In the genomic region with DNA sequence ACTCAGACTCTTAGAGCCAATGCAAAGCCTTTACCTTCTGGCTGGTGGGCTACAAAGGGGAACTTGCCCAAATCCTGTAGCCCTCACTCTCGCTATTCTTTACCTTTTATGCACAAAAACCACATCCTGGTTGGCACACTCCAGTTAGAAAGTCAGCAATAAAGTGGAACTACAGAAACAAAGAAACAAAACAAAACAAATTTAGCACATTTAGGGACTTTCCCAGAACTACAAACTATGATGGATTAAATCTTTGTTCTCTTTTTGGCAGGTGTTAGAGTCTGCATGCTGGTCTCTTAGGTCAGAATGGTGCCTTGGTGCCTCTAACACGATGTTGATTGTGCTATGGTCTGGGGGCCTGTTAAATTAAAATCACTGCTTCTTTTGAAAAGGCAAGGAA, we compare ENCODE assay signal across 22 mouse cellular contexts.
A peak's percentile ranks its signal among the peaks of the same experiment; 100 is the strongest.
DNase-seq lines count a peak whose midpoint lies in the region; ATAC-seq lines count a peak whose summit lies in the region.
"Had no signal": no experiment of that assay in that cellular context is flagged by ENCODE, and none has a peak within 500 bp of the region (broad histone marks: within the 10 kb centered on the region; RNA-seq: fewer than 3 reads in every experiment).

No protein-coding gene starts in this region.

- peak; percentile 24 for DNase-seq in 3T3-L1 (ENCODE audit: low read depth, low spot score)
- DNase-seq in B cell, adult 2 months = peak; percentile 1
- no peak for DNase-seq in adipocyte (ENCODE audit: low spot score)
- DNase-seq in urinary bladder, postnatal 14 days (ENCODE audit: low spot score) = no peak
- DNase-seq in frontal cortex, adult 2 months (ENCODE audit: extremely low spot score in 1 of 2, low spot score in 1 of 2) = no peak
- DNase-seq: adrenal gland, postnatal 25 days; cerebellum, adult 18-20 months; cerebellum, postnatal 10 days; heart, postnatal 14 days; kidney, adult 8-10 months; kidney, postnatal 4 days; liver; lung, adult 2 months; lung, postnatal 10 days; right cerebral cortex, adult 18-20 months; right cerebral cortex, postnatal 4 days had no signal

- peak; percentile 92 for ATAC-seq in granulocyte monocyte progenitor cell, adult 5-6 weeks (replicated peaks; ENCODE audit: poor library complexity, severe bottlenecking)
- ATAC-seq in megakaryocyte progenitor cell, adult 5-6 weeks (replicated peaks; ENCODE audit: poor library complexity) = peak; percentile 84
- ATAC-seq: forebrain, embryonic 15.5 days; hindbrain, postnatal 0 days; intestine, embryonic 15.5 days; midbrain, embryonic 16.5 days had no signal

Comparison
In these comparisons a context has a peak if more than half of its experiments do, and no peak if none do; other contexts are left out.
1. DNase-seq: peak in 3T3-L1 (single experiment) and B cell, adult 2 months (2 of 2); none in adipocyte (single experiment), urinary bladder, postnatal 14 days (single experiment) and frontal cortex, adult 2 months (0 of 2).